Mouse (Mus musculus): ENCODE measurements around the gene Cdk5rap1.
"Not testable (repeated sequence)": the region's sequence is repeated elsewhere in the genome, so short reads cannot be mapped to it uniquely, and the experiment has no call there.

DNA sequence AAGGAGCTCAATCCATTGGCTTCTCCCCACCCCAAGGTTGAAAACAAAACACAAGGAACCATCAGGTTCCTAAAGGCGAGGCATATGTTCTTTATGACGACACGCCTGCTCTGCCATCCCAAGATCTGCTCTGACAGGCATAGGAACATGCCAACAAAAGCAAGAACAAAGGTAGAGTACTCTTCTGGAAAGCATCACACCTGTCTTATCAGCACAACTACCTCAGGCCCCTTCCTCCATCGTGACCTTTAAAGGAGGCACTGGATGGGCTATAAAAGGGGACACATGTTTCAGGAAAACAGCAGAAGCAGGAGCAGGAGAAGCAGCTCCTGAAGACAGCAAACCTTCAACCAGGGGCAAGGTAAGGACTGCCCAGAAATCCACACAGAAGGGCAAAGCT is 65.9 kb downstream of the Cdk5rap1 start, which contains the start of gene Bpifb9b:
- not testable (repeated sequence) for TF ChIP-seq CTCF (IDR thresholded peaks at IDR 0.05; ENCODE audit: low read depth, low read length); POLR2A (IDR thresholded peaks at IDR 0.05; ENCODE audit: insufficient read depth, low read length)

Measured in ES-Bruce4 (cell line).